10 mouse cellular contexts compared by ENCODE assay signal in the genomic region with DNA sequence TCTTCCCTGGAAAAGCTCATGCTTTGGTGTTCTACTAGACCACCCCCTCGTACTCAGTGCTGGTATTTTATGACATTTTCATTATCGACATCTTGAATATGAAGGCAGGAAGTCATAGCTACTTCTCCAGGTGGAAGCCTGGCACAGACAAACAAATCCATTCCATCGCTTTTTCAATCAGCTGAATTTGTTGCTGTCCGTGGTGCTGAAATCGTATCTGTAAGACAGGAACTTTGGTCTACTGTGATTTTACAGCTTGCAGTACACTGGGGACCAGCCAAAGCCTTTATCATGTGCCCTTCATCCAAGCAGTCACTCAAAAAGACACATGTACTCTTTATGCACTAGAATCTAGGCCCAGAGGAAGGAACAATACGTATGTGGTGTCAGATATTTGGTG.
DNase-seq lines count a peak whose midpoint lies in the region; ATAC-seq lines count a peak whose summit lies in the region.
"Had no signal": no experiment of that assay in that cellular context is flagged by ENCODE, and none has a peak within 500 bp of the region (broad histone marks: within the 10 kb centered on the region; RNA-seq: fewer than 3 reads in every experiment).

No protein-coding gene starts in this region.

- H3K9ac ChIP-seq in hindbrain, embryonic 14.5 days: no peak overlapping the region
- no peak overlapping the region for H3K9ac ChIP-seq in hindbrain, embryonic 12.5 days
- no peak overlapping the region for H3K9ac ChIP-seq in embryonic facial prominence, embryonic 14.5 days (ENCODE audit: low read depth, low read length)
- H3K9ac ChIP-seq: hindbrain, embryonic 15.5 days had no signal

- ATAC-seq in hindbrain, embryonic 14.5 days (ENCODE audit: low FRiP score): no peak
- no peak for ATAC-seq in hindbrain, embryonic 12.5 days (ENCODE audit: low FRiP score)
- no peak for ATAC-seq in embryonic facial prominence, embryonic 14.5 days (ENCODE audit: low read depth)

- WGBS in hindbrain, embryonic 14.5 days: 19% methylated on average over 6 of the region's 6 CpGs
- 20% methylated on average over 6 of the region's 6 CpGs for WGBS in hindbrain, embryonic 12.5 days
- WGBS in embryonic facial prominence, embryonic 14.5 days: 13% methylated on average over 6 of the region's 6 CpGs

- no peaks in the 10 kb centered on the region for H3K36me3 ChIP-seq in hindbrain, embryonic 14.5 days (replicated peaks; ENCODE audit: control insufficient read depth, insufficient read depth)
- no peaks in the 10 kb centered on the region for H3K36me3 ChIP-seq in hindbrain, embryonic 12.5 days
- no peaks in the 10 kb centered on the region for H3K36me3 ChIP-seq in embryonic facial prominence, embryonic 14.5 days (ENCODE audit: control insufficient read depth, insufficient read depth, low read length)
- H3K36me3 ChIP-seq: G1E; hindbrain, embryonic 15.5 days had no signal

- no peaks in the 10 kb centered on the region for H3K9me3 ChIP-seq in hindbrain, embryonic 14.5 days (ENCODE audit: control insufficient read depth, low read length)
- no peaks in the 10 kb centered on the region for H3K9me3 ChIP-seq in hindbrain, embryonic 12.5 days (replicated peaks)
- no peaks in the 10 kb centered on the region for H3K9me3 ChIP-seq in embryonic facial prominence, embryonic 14.5 days (ENCODE audit: control insufficient read depth, low read length)
- H3K9me3 ChIP-seq: hindbrain, embryonic 15.5 days had no signal

- DNase-seq in hindbrain, embryonic 14.5 days (ENCODE audit: low spot score): peak; percentile 59
- peak; percentile 1 to 9 for DNase-seq in urinary bladder, adult 18-20 months (ENCODE audit: low spot score in 2 of 2)
- no peak for DNase-seq in urinary bladder, adult 2 months (ENCODE audit: low spot score)
- peak; percentile 79 for DNase-seq in embryonic facial prominence, embryonic 14.5 days (ENCODE audit: low spot score)
- peak; percentile 26 for DNase-seq in yolk sac, embryonic 10.5 days (ENCODE audit: low spot score)
- DNase-seq in B cell, adult 2 months: no peak
- DNase-seq in cerebellum, postnatal 25 days: no peak

- H3K4me3 ChIP-seq in hindbrain, embryonic 14.5 days (replicated peaks; ENCODE audit: low read length): no peak overlapping the region
- H3K4me3 ChIP-seq in hindbrain, embryonic 12.5 days: no peak overlapping the region
- no peak overlapping the region for H3K4me3 ChIP-seq in embryonic facial prominence, embryonic 14.5 days (ENCODE audit: low read depth, low read length)
- H3K4me3 ChIP-seq: hindbrain, embryonic 15.5 days had no signal

- no peak overlapping the region for H3K27ac ChIP-seq in hindbrain, embryonic 14.5 days
- no peak overlapping the region for H3K27ac ChIP-seq in hindbrain, embryonic 12.5 days
- no peak overlapping the region for H3K27ac ChIP-seq in embryonic facial prominence, embryonic 14.5 days (replicated peaks; ENCODE audit: low read depth, low read length)
- H3K27ac ChIP-seq: hindbrain, embryonic 15.5 days had no signal

- H3K4me2 ChIP-seq in hindbrain, embryonic 14.5 days (replicated peaks): no peak overlapping the region
- no peak overlapping the region for H3K4me2 ChIP-seq in hindbrain, embryonic 12.5 days (replicated peaks)
- H3K4me2 ChIP-seq in embryonic facial prominence, embryonic 14.5 days (ENCODE audit: low read depth, low read length): no peak overlapping the region
- H3K4me2 ChIP-seq: hindbrain, embryonic 15.5 days had no signal

- no peaks in the 10 kb centered on the region for H3K4me1 ChIP-seq in hindbrain, embryonic 14.5 days (replicated peaks; ENCODE audit: control insufficient read depth, insufficient read depth, low read length)
- H3K4me1 ChIP-seq in hindbrain, embryonic 12.5 days: no peaks in the 10 kb centered on the region
- H3K4me1 ChIP-seq in embryonic facial prominence, embryonic 14.5 days (ENCODE audit: control insufficient read depth, insufficient read depth, low read length): no peaks in the 10 kb centered on the region
- H3K4me1 ChIP-seq: hindbrain, embryonic 15.5 days had no signal

- H3K27me3 ChIP-seq in hindbrain, embryonic 14.5 days (ENCODE audit: control insufficient read depth, insufficient read depth, low read length): no peaks in the 10 kb centered on the region
- H3K27me3 ChIP-seq in hindbrain, embryonic 12.5 days: no peaks in the 10 kb centered on the region
- no peaks in the 10 kb centered on the region for H3K27me3 ChIP-seq in embryonic facial prominence, embryonic 14.5 days (replicated peaks; ENCODE audit: control insufficient read depth, insufficient read depth, low read length)
- H3K27me3 ChIP-seq: hindbrain, embryonic 15.5 days had no signal

Comparison
In these comparisons a context has a peak if more than half of its experiments do, and no peak if none do; other contexts are left out.
1. DNase-seq: peak in hindbrain, embryonic 14.5 days (single experiment), urinary bladder, adult 18-20 months (2 of 2), embryonic facial prominence, embryonic 14.5 days (single experiment) and yolk sac, embryonic 10.5 days (single experiment); none in urinary bladder, adult 2 months (single experiment), B cell, adult 2 months (0 of 2) and cerebellum, postnatal 25 days (0 of 2).